Mouse (Mus musculus): ENCODE results near the gene Prok2.

Gene Prok2

DNA sequence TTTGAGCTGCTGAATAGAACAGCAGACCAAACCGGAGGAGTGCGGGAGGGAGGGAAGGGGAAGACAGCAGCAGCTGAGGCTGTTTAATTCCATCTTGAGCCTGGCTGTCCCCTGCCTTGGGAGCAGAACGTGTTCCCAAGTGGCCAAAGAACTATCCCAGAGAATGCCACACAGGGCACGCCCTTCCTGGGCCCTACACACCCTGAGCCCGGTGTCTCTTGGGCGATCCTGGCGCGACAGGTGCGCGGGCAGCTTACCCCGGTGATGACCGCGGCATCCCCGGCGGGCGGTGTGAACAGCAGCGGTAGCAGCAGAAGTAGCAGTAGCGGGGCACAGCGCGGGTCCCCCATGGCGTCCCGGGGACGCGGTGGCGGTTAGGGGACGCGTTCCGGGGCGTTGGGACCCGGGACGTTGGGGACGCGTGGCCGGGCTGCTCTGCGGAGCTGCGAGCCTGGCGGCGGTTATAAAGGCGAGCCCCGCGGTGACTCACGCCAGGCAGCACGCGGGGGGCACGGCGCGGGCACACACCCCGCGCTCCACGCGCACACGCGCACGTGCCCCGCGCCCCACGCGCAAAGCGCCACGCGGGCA, at the start of gene Prok2:
Prok2 (minus strand) TSS at position 422 of the 591 bp plus-strand sequence.
- no peak for DNase-seq (ENCODE audit: low spot score in 2 of 2)

DNA sequence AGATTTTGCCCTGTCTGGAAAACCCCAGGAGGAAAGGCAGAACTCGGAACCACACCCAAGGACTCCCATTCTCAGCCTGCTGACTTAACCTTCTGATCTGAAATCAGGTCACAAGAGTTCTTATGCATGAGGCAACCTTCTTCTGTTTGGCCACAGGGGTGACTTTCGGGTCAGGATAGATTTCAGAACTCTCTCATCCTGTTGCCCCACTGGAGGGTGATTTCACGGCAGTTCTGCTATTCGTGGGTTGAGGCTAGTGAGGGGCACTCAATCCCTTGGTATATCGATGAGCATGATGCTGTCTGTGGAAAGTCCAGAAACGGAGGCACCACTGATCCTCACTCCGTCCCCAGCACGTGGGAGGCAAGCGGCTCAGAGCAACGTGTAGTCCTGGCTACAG, 48.5 kb upstream of the Prok2 start:
- no peak for DNase-seq (ENCODE audit: low spot score in 2 of 2)

- DNase-seq (ENCODE audit: low spot score in 2 of 2), result no peak
Observed at GRCm38 (mm10) chr6:99768495-99768894, 42.3 kb upstream of the Prok2 start.

GRCm38 (mm10) chr6:99764916-99765315, 38.7 kb upstream of the Prok2 start:
- DNase-seq (ENCODE audit: low spot score in 2 of 2), result no peak

DNA sequence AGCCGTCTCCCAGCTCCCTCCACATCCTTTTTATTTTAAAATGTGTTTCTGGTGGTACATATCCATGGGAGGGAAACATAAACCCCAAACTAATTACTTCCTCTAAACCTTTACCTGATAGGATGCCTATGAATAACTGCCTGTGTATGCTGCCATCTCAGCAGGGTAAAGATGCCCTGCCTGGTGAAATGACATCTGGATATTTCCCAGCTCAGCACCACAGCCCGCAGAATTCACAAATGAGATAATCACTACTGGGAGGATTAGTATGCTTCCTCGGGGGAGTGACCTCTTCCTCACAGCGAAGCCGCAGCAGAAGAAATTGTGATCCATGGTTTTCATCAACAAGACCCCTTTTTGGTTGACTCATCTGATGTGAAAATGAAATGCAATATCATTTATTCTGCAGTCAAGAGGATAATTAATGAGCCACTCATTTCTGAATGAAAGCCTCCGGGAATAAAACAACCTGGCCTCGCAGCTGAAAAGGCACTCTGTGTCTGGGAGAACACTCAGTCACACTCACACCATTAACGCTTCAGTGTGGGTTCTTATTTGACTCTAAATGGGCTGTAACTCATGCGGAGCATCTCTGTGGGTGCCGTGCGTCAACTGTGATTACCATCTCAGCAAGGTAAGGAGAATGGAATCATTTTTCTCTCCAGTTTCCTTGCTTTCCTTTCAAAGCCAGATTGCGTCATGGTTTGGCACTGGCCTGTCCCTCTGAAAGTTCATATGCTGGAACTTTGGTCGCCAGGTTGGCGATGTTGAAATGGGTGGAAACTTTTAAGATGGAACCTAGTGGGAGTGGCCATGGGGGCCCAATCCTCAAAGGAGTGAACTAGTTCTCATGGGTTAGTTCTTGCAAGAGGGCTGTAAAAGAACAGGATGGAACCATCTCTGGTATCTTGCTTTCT, 36.1 kb upstream of the Prok2 start:
- no peak for DNase-seq (ENCODE audit: low spot score in 2 of 2)

DNA sequence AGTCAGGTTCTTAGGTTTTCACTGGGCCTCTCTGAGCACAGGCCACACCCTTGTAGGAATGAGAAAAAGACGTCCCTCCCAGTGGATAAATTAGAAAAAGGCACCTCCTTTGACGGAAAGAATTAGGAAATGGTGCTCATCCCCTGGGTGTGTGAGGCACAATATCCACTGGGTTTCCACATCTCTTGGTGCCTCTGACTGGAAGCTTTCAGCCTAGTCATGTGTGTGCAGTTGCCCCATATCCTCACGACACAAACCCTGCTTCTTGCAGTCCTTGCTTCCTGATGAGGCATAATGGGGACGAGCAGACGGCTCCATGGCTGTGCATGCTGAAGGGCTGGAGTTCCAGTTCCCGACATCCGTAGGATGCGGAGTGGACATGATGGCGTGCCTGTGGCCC, 29.9 kb upstream of the Prok2 start:
- DNase-seq (ENCODE audit: low spot score in 2 of 2), result no peak

GRCm38 (mm10) chr6:99751308-99751707, 25.1 kb upstream of the Prok2 start:
- DNase-seq (ENCODE audit: low spot score in 2 of 2), result no peak

GRCm38 (mm10) chr6:99746275-99746674, 20.1 kb upstream of the Prok2 start:
- no peak for DNase-seq (ENCODE audit: low spot score in 2 of 2)

- no peak for DNase-seq (ENCODE audit: low spot score in 2 of 2)
Observed at GRCm38 (mm10) chr6:99742866-99743265, 16.7 kb upstream of the Prok2 start.

DNA sequence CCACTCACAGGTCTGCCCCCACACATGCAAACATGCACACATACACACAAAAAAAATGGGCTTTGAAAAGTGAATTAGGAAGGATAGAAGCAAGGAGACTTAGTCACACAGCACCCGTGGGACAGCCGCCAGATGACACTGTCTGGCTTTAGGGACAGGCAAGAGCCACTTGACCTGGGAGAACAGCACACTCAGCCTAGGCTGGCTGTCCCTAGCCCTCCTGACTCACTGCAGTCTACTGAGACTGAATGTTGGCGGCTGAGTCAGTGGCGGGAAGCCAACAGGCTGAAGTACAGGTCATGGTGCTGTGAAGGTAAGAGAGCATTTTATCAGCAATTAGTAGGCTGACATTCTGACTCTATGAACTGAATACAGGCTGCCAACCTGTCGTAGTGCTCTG, 8.5 kb upstream of the Prok2 start:
- DNase-seq (ENCODE audit: low spot score in 2 of 2), result peak; percentile 17 to 30

DNA sequence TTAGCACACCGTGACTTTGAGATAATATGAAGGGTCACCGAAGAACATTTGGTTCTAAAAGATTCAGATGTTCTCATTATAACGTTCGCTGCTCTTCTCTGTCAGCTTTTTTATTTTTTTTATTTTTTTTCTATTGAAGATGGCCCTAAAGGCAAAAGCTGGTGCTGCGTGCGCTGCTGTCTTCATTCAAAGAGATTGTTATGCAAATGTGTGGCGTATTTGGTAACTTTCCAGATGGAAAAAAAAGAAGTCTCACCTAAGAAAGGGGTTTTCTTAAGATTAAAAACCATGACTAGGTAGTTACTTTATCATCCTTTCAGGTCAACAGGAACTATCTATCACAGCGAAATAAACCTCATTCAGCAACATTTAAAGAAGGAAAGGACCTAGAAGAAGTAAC, 6.5 kb upstream of the Prok2 start:
- DNase-seq (ENCODE audit: low spot score in 2 of 2), result no peak

- DNase-seq (ENCODE audit: low spot score in 2 of 2), result no peak
Observed at GRCm38 (mm10) chr6:99731926-99732325, 5.7 kb upstream of the Prok2 start.

DNA sequence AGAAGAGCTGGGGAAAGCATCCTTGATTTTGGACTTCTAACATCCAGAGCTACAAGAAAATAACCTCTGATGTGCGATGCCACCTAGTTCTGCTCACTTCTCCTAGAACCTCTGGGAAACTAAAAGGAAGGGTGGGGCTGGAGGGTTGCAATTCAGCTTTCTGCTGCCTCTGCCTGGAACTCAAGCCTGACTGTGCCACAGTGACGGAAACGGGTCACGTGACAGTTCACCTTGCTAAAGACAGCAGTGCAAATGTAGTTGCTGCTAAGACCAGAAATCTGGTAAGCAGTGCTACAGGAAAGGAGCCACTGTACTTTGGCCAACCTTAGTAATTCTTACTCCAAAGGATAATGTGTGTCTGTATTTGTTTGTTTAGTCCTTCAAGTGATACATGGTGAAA, 3.7 kb upstream of the Prok2 start:
- DNase-seq (ENCODE audit: low spot score in 2 of 2), result no peak

DNA sequence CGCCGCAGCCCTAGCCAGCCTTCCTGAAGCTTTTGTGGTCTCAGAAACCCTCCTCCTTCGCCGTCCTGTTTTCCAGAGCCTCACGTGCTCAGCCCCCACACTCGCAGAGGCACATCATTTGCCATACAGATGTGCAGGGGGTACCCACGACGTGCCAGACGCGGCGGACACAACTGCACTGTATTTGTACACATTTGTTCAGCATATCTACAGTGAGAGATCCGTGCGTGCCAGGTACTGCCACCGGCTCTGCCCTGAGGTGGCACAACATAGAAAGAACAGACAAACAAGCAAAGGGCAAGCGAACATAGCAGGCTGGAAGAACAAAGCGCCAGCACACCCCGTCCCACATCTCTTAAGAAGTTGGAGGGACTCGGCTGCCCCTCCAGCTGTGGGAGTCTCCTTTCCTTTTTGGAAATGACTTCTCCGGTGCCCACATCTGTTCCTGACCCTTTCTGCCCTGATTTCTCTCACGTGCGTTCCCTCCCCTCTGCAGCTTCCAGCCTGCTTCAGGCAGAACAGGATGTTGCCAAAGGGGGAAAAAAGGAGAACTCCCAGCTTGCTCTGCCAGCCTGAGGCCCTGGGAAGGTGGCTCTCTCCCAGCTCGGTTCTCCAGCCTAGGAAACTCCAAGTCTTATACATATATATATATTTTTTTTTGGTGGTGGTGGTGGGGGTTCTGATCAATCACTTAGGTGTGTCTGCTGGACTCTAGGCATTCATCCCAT, 548 bp upstream of the Prok2 start:
- DNase-seq (ENCODE audit: low spot score in 2 of 2), result no peak

GRCm38 (mm10) chr6:99722390-99722789, 3.8 kb downstream of the Prok2 start:
- no peak for DNase-seq (ENCODE audit: low spot score in 2 of 2)

DNA sequence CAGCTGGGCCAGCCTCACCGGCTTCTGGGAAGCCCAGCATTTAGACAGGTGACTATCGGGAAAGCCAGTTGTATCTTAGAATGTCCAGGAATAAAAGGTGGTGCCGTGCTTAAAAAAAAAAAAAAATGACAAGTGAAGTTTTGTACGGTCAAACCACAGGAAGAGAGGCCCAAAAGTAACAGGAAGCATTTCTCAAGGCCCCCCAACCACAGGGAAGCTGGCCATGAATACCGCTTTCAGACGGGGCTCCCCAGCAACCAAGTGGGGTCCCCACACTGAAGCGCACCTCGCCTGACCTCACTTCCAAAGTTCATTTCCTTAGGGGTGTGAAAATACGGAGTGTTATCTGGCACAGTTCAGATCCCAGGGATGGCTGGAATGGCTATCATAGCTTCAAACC, 5.2 kb downstream of the Prok2 start:
- DNase-seq (ENCODE audit: low spot score in 2 of 2), result no peak

DNA sequence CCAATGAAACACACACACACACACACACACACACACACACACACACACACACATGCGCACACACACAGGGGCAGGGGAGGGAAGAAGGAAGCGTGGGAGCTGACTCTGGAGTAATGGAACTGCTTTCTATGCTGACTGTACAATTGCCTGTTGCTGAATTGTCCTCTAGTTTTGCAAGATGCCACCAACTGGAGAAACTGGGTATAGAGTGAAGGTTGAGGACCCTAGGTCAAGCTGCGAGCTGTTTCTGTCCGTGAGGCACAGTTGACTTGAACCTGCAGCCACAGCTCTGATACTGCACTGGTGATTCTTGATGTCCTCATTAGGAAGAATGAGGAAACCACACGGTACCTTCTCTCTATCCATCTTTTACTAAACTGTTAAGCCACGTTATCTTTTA, 10.3 kb downstream of the Prok2 start:
- DNase-seq (ENCODE audit: low spot score in 2 of 2), result no peak

DNA sequence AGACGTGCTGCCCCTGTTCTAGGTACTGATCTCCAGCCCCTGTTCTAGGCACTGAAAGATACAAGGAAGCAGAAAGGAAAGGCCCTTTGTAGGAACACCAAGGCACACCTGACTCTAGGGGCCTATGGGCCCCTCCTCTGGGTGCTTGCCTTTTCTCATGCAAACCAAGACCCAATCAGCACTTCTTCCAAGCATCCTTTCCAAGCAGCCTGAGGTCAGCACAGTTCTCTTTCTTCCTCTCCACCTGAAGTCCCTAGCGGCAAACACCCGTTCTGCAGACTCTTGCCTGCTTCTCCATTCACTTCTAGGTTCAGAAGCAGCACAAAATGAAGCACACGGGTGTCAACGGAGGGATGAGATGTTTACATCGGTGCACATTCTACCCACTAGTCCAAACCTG, 11.0 kb downstream of the Prok2 start:
- no peak for DNase-seq (ENCODE audit: low spot score in 2 of 2)

GRCm38 (mm10) chr6:99713256-99713655, 12.9 kb downstream of the Prok2 start:
- no peak for DNase-seq (ENCODE audit: low spot score in 2 of 2)

DNA sequence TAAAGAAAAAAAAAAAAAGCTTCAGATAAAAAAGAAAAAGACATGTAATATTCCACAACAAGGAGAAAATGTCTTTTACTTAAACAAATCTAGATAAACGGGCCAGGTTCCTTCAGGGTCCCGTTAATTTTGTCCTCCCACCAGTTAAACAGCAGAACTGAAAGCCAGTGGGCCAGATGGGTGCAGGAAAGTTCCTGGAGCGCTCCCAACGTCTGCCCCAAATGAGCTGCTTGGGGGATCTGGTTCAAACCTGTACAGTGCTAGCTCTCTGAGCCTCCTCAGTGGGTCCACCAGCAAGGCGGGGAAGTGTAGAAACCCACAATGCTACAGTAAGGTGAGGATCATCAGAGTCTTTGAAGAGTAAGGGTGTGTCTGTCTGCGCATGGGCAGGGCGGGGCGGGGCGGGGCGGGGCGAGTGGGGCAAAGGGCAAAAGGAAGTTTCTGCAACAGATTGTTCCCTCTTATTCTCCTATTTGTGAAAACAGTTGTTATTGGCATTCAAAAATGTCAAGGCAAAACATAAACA, 14.6 kb downstream of the Prok2 start:
- no peak for DNase-seq (ENCODE audit: low spot score in 2 of 2)

DNA sequence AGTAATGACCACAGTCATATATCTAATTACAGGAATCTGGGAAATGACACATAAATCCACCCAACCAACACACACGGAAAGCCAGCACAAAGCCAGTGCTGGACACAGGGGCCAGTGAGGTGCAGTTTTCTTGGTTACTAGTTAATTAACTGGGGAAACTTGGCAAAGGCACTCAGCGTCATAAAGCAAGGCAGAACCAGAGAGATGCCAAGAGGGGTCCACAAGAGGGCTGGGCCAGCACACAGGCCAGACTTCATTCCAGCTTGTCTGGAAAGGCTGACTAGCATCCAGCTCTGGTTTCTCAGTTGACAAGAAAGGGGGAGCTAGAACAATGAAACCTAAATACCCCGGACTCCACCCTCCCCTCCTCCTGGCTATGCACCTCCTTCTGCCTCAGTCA, 25.7 kb downstream of the Prok2 start:
- DNase-seq (ENCODE audit: low spot score in 2 of 2), result no peak
